Mouse (Mus musculus): ENCODE results near the gene Cep126.

The Cep126 gene

GRCm38 (mm10) chr9:8134117-8134574 is at the start of gene Cep126:
Gene Cep126, minus strand, starts transcription at chr9:8134294.
- DNase-seq: peak; percentile 78 to 83

- DNase-seq: no peak
Measured at GRCm38 (mm10) chr9:8179554-8179953, 45.5 kb upstream of the Cep126 start.

GRCm38 (mm10) chr9:8177099-8177498 is 43.0 kb upstream of the Cep126 start:
- DNase-seq: no peak

- no peak for DNase-seq
Measured at GRCm38 (mm10) chr9:8157011-8157410, 22.9 kb upstream of the Cep126 start.

GRCm38 (mm10) chr9:8139501-8139900 is 5.4 kb upstream of the Cep126 start:
- no peak for DNase-seq

GRCm38 (mm10) chr9:8133586-8134115 is 443 bp downstream of the Cep126 start:
- no peak for DNase-seq

- no peak for DNase-seq
Measured at GRCm38 (mm10) chr9:8123495-8123894, 10.6 kb downstream of the Cep126 start.

GRCm38 (mm10) chr9:8114516-8114915 is 19.6 kb downstream of the Cep126 start:
- no peak for DNase-seq

GRCm38 (mm10) chr9:8103050-8103449 is 31.0 kb downstream of the Cep126 start:
- DNase-seq: no peak

GRCm38 (mm10) chr9:8100962-8101361 is 33.1 kb downstream of the Cep126 start:
- no peak for DNase-seq

- no peak for DNase-seq
Measured at GRCm38 (mm10) chr9:8078882-8079281, 55.2 kb downstream of the Cep126 start.

- DNase-seq: peak; percentile 24 to 56
Measured at GRCm38 (mm10) chr9:8074345-8074744, 59.7 kb downstream of the Cep126 start.

GRCm38 (mm10) chr9:8073203-8073755 is 60.8 kb downstream of the Cep126 start:
- no peak for DNase-seq

- DNase-seq: no peak
Measured at GRCm38 (mm10) chr9:8059636-8060035, 74.5 kb downstream of the Cep126 start.

- DNase-seq: no peak
Measured at GRCm38 (mm10) chr9:8054831-8055230, 79.3 kb downstream of the Cep126 start.

GRCm38 (mm10) chr9:8043044-8043387 is 91.1 kb downstream of the Cep126 start:
- DNase-seq: no peak

GRCm38 (mm10) chr9:8042338-8043043 is 91.6 kb downstream of the Cep126 start, which contains the start of gene Cfap300:
Gene Cfap300, minus strand, starts transcription at chr9:8042823.
- DNase-seq: peak; percentile 96 to 98

- no peak for DNase-seq
Measured at GRCm38 (mm10) chr9:8035546-8035945, 98.5 kb downstream of the Cep126 start.

GRCm38 (mm10) chr9:8035091-8035490 is 99.0 kb downstream of the Cep126 start:
- DNase-seq: no peak

GRCm38 (mm10) chr9:8034143-8034542 is 100.0 kb downstream of the Cep126 start:
- DNase-seq: no peak

GRCm38 (mm10) chr9:8032847-8033246 is 101.2 kb downstream of the Cep126 start:
- DNase-seq: no peak

Measured in kidney, adult 8-10 months (tissue).